ENCODE assay signal across 10 mouse cellular contexts in the genomic region with DNA sequence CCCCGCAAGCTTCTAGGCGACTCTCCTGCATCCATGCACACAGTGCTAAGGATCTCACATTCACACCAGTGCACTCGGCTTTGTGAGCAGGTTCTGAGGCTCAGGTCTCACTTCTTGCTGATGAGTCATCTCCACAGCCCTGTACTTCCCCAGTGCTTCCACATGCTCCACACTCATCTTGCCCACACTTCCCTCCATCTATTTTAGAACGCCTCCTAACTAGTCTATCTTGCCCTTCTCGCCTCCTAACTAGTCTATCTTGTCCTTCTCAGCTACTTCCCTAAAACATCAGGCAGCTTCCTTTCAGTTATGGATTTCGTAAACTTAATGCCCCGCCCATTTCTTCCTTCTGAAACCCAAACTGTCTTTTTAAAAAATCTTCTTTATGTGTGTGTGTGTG. TPM values are rescaled to one million over a fixed set of nuclear protein-coding genes. Genes with fewer than 3 reads are reported as not detected.
A peak's percentile ranks its signal among the peaks of the same experiment; 100 is the strongest.
DNase-seq lines count a peak whose midpoint lies in the region; ATAC-seq and TF ChIP-seq lines count a peak whose summit lies in the region.
"Had no signal": no experiment of that assay in that cellular context is flagged by ENCODE, and none has a peak within 500 bp of the region (broad histone marks: within the 10 kb centered on the region; RNA-seq: fewer than 3 reads in every experiment).

No protein-coding gene starts in this region.

- no peaks in the 10 kb centered on the region for H3K27me3 ChIP-seq in liver, adult 2 months (ENCODE audit: control insufficient read depth, insufficient read depth, low read length)

- H3K4me3 ChIP-seq in liver, adult 2 months (ENCODE audit: insufficient read depth, low read depth, low read length), result no peak overlapping the region

- no peak for TF ChIP-seq CTCF in liver, adult 2 months (IDR thresholded peaks at IDR 0.05; ENCODE audit: low read depth, low read length)

- WGBS in liver, adult 2 months, result 88% methylated on average over 7 of the region's 7 CpGs

- no peak for TF ChIP-seq POLR2A in liver, adult 2 months (IDR thresholded peaks at IDR 0.05; ENCODE audit: extremely low read depth, insufficient read depth, low read length)

- ATAC-seq in hematopoietic stem cell, adult 5-6 weeks (replicated peaks in 1 of 2; ENCODE audit: insufficient read depth in 1 of 2, low FRiP score in 2 of 2, low TSS enrichment in 1 of 2, low read depth in 1 of 2, poor library complexity in 2 of 2, severe bottlenecking in 2 of 2), result peak; percentile 54 to 73
- ATAC-seq in megakaryocyte progenitor cell, adult 5-6 weeks (replicated peaks; ENCODE audit: poor library complexity), result peak; percentile 65

- H3K4me1 ChIP-seq in liver, adult 2 months (ENCODE audit: control insufficient read depth, insufficient read depth, low read length), result peaks cover 6% of the 10 kb centered on the region

- peaks cover 15% of the 10 kb centered on the region for H3K79me2 ChIP-seq in liver, adult 2 months (ENCODE audit: control insufficient read depth, insufficient read depth, low read length)

- H3K36me3 ChIP-seq in liver, adult 2 months (ENCODE audit: control insufficient read depth, insufficient read depth, low read length), result peaks cover 4% of the 10 kb centered on the region

- peak overlapping the region; percentile 25; the same call in 1 of the 2 replicates for H3K27ac ChIP-seq in liver, adult 2 months (replicated peaks; ENCODE audit: insufficient read depth, low read depth, low read length)
- H3K27ac ChIP-seq: kidney, postnatal 0 days had no signal

- H3K9ac ChIP-seq in liver, adult 2 months (ENCODE audit: low read depth, low read length), result no peak overlapping the region

- peak; percentile 45 for DNase-seq in liver, adult 2 months (ENCODE audit: extremely low read depth, low read depth, low spot score)
- DNase-seq in liver (no peak), MEL-GATA-1-ER (ENCODE audit: extremely low read depth, low read depth) (peak; percentile 94)
- DNase-seq in urinary bladder, postnatal 4 days (ENCODE audit: low spot score in 2 of 2), result no peak
- no peak for DNase-seq in kidney, postnatal 14 days
- DNase-seq in urinary bladder, postnatal 25 days (ENCODE audit: low spot score), result no peak
- DNase-seq: cerebellum, adult 8-10 months had no signal

RNA-seq across cellular contexts. Expression of a gene that starts 13.6 kb away (rescaled TPM):
- 72.2 and 76.0 TPM in 2 replicates for total RNA-seq in liver, adult 2 months (2014; rRNA removed)
- 55.4 and 61.4 TPM in 2 replicates for polyA plus RNA-seq in liver, adult 2 months (2012; rRNA removed)
- total RNA-seq in hematopoietic stem cell, adult 5-6 weeks (2017), result 12.8 and 19.6 TPM in 2 replicates
- total RNA-seq in megakaryocyte progenitor cell, adult 5-6 weeks (2015), result 39.2 and 40.8 TPM in 2 replicates
- 23.9 and 24.4 TPM in 2 replicates for total RNA-seq in megakaryocyte progenitor cell, adult 5-6 weeks (2017)

Comparison
In these comparisons a context has a peak if more than half of its experiments do, and no peak if none do; other contexts are left out.
1. DNase-seq: peak in liver, adult 2 months (single experiment) and MEL-GATA-1-ER (single experiment); none in liver (single experiment), urinary bladder, postnatal 4 days (0 of 2), kidney, postnatal 14 days (single experiment) and urinary bladder, postnatal 25 days (single experiment).